Mouse (Mus musculus) neural tube, embryonic 12.5 days (tissue): ENCODE results near the gene Adamts15. TPM values are rescaled to one million over a fixed set of nuclear protein-coding genes. Genes with fewer than 3 reads are reported as not detected.
A peak's percentile ranks its signal among the peaks of the same experiment; 100 is the strongest.

Experiments used
- ATAC-seq: fragments of 200-750 bp; cut with Nextera tagmentation; 2 replicates; pipeline ENCODE4 v1.8.0; 2017; ENCODE audit warnings: low read depth, mild to moderate bottlenecking, moderate TSS enrichment, moderate library complexity; ENCODE audit not compliant: low FRiP score
- H3K27ac ChIP-seq: fragments of 300-500 bp; sonication (generic); 2 replicates; pipeline ENCODE4 v1.5.1; 2016
- H3K27me3 ChIP-seq: fragments of 300-500 bp; sonication (generic); replicated peaks from 2 replicates; pipeline ENCODE4 v1.6.1; 2016; ENCODE audit warnings: mild to moderate bottlenecking
- H3K36me3 ChIP-seq: fragments of 300-500 bp; sonication (generic); 2 replicates; pipeline ENCODE4 v1.6.1; 2016; ENCODE audit warnings: mild to moderate bottlenecking
- H3K4me1 ChIP-seq: fragments of 300-500 bp; sonication (generic); 2 replicates; pipeline ENCODE4 v1.6.1; 2016
- H3K4me2 ChIP-seq: fragments of 300-500 bp; sonication (generic); replicated peaks from 2 replicates; pipeline ENCODE4 v1.6.1; 2016; ENCODE audit warnings: mild to moderate bottlenecking
- H3K4me3 ChIP-seq: fragments of 300-500 bp; sonication (generic); 2 replicates; pipeline ENCODE4 v1.5.1; 2016
- H3K9ac ChIP-seq: fragments of 300-500 bp; sonication (generic); 2 replicates; pipeline ENCODE4 v1.6.1; 2016; ENCODE audit warnings: mild to moderate bottlenecking
- H3K9me3 ChIP-seq: fragments of 300-500 bp; sonication (generic); 2 replicates; pipeline ENCODE4 v1.6.1; 2016; ENCODE audit warnings: mild to moderate bottlenecking
- WGBS: fragments of 180-500 bp; shearing (Covaris S2); methylation state at CpG from one replicate; pipeline ENCODE4 v1.1.7; 2016; 5-methylcytosine and 5-hydroxymethylcytosine counted together
- polyA plus RNA-seq: library from polyadenylated mRNA; unstranded; fragments of >200 nt; fragmentation: Nextera tagmentation; extraction: Ambion mirVana; gene quantifications from 2 replicates; pipeline ENCODE4 v1.2.1, GENCODE M21; 2016

The Adamts15 gene
- polyA plus RNA-seq, 1 experiment from 2014 or later = 8.4 TPM

DNA sequence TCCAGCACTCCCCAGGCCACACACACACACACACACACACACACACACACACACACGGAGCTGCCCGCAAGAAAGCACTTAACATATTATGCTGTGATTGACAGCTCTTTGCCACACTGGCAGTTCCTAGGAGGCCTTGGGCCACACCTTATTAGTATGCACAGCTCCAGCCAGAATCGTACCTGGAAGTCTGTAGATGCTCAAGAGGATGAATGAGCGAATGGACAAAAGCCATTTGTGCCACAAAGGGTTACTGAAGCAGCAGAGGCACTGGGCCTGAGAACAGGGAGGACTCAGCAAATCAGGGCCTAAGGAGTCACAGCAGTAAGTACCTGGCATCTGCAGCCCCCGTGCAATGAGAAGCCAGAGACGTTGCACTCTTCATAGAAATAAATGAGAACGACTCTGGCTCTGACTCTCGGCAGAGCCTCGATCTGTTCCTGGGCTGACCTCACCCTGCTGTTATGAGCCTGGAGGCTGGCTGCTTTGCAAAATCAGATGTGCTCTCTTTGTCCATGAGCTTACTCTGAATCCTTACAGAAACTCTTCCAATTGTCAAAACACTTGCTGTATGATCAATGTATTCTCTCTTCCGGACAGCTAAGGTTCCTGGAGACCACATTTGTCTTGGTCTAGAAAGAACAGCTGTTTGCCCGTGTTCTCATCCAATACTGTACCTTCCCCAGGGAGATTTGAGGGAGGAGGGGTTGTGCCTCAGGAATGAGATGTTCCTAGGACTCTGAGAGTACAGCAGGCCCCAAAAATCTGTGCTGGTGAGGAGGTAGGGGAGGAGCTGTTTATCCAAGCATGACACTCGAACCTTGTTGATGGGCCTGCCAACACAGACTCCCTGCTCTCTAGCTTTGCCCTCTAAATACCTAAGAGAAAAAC lies 3.5 kb downstream of the Adamts15 start:
- H3K4me3 ChIP-seq = no peak overlapping the region
- 62% methylated on average over 12 of the region's 12 CpGs for WGBS
- H3K9me3 ChIP-seq = no peaks in the 10 kb centered on the region
- H3K9ac ChIP-seq = no peak overlapping the region
- no peak overlapping the region for H3K27ac ChIP-seq
- no peak for ATAC-seq
- H3K27me3 ChIP-seq = peaks cover 20% of the 10 kb centered on the region
- peaks cover 16% of the 10 kb centered on the region for H3K4me1 ChIP-seq
- peak overlapping the region; percentile 10; the same call in 1 of the 2 replicates for H3K4me2 ChIP-seq
- no peaks in the 10 kb centered on the region for H3K36me3 ChIP-seq

DNA sequence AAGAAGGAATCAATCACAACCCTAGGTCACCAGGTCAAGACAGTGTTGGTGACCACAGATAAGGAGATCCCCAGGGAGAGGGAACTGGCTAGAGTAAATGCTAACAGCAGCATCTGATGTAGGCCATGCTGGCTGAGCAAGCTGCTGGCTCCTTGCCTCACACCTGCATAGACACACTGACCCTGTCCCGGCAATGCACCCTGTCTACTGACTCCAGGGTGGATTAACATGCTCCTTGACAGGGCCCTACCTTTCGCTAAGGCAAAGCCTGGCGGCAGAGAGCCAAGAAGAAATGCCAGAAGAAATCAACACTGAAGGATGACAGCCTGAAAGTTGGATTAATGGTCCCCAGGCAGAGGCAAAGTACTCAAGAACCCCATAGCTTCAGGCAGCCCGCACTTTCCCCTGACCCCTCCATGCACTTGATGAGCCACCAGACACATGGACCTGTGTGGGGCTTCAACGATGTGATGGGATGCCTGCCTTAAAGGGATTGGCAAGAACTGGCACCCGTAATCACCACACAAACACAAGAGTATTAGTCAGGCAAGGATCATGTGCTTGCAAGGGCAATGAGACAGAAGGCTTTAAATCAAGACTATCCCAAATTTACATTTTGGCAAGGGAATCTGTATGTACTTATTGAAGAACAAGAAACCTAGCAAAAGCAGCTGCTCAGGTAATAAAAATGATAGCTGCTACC lies 5.8 kb downstream of the Adamts15 start:
- ATAC-seq = no peak
- Histone ChIP-seq H3K4me1 (peaks cover 8% of the 10 kb centered on the region), H3K4me2 (no peak overlapping the region), H3K4me3 (no peak overlapping the region), H3K36me3 (no peaks in the 10 kb centered on the region), H3K9me3 (no peaks in the 10 kb centered on the region), H3K27me3 (peaks cover 8% of the 10 kb centered on the region), H3K27ac (no peak overlapping the region), H3K9ac (no peak overlapping the region)
- WGBS = 89% methylated on average over 6 of the region's 6 CpGs

DNA sequence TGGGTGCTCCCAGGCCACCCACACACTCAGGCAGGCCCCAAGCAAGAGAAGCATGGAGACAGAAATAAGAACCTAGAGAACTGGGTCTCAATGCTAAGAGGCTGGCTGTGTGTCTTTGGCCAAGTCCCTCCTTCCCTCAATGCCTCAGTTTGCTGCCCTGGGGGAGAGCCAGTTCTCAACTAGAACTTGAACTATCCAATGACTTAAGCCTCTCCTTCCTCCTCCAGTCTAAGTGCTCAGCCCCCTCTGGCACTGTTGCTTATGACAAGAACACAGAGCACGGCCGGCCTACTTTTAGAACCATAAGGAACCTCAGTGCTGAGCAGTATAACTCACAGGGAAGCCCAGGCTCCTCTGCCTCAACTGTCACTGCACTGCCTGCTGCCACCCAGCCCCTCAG lies 8.0 kb downstream of the Adamts15 start:
- Histone ChIP-seq H3K36me3 (no peaks in the 10 kb centered on the region), H3K4me1 (0 out of 2 replicates have a peak, but pooled peaks cover 4% of the 10 kb centered on the region), H3K27me3 (no peaks in the 10 kb centered on the region; the same call in 1 of the 2 replicates), H3K4me2 (no peak overlapping the region), H3K27ac (no peak overlapping the region), H3K9me3 (no peaks in the 10 kb centered on the region), H3K9ac (no peak overlapping the region), H3K4me3 (no peak overlapping the region)
- ATAC-seq = no peak
- 91% methylated on average over 2 of the region's 2 CpGs for WGBS

DNA sequence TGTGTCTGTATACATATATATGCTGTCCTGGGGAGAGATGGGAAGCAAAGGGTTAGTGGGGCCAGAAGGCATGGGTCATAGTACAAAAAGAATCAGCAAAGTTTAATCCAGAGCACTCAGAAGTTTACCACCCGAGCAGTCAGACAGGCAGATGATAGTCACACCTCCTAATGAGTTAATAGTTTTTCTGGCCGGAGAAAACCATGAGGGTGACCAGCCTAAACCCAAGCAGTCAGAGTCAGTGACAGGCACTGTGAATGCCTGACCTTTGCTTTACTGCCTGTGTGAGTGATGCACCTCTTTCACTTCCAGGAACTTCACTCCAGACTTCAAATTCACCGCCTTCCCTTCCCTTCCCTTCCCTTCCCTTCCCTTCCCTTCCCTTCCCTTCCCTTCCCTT lies 8.8 kb downstream of the Adamts15 start:
- no peaks in the 10 kb centered on the region; the same call in 1 of the 2 replicates for H3K27me3 ChIP-seq
- no peaks in the 10 kb centered on the region for H3K9me3 ChIP-seq
- H3K4me3 ChIP-seq = no peak overlapping the region
- WGBS = 55% methylated on average over 3 of the region's 3 CpGs
- no peaks in the 10 kb centered on the region for H3K36me3 ChIP-seq
- no peak overlapping the region for H3K4me2 ChIP-seq
- ATAC-seq = no peak
- 0 out of 2 replicates have a peak, but pooled peaks cover 1% of the 10 kb centered on the region for H3K4me1 ChIP-seq
- no peak overlapping the region for H3K27ac ChIP-seq
- H3K9ac ChIP-seq = no peak overlapping the region

DNA sequence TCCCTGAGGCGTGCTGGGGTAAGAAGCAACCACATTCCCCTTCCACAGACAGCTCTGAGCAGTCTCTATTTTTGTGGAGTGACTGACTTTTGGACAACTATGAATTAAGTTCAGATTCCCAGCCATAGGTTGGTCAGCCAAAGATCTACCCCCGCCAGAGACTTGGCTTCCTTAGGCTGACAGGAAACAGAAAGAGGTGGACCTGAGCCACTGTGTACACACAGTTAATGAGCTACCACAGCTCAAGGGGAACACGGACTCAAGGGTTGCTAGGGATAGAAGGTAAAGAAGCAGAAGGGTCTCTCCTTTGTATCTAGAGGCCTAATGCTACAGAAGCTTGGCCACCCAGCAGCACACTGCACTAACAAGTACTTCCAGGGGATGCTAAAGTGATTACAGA lies 10.1 kb downstream of the Adamts15 start:
- no peak for ATAC-seq
- no peaks in the 10 kb centered on the region; the same call in 1 of the 2 replicates for H3K27me3 ChIP-seq
- no peak overlapping the region for H3K4me2 ChIP-seq
- H3K4me1 ChIP-seq = no peaks in the 10 kb centered on the region
- H3K9ac ChIP-seq = no peak overlapping the region
- H3K9me3 ChIP-seq = no peaks in the 10 kb centered on the region
- H3K27ac ChIP-seq = no peak overlapping the region
- 85% methylated on average over 3 of the region's 3 CpGs for WGBS
- H3K36me3 ChIP-seq = no peaks in the 10 kb centered on the region
- H3K4me3 ChIP-seq = no peak overlapping the region

DNA sequence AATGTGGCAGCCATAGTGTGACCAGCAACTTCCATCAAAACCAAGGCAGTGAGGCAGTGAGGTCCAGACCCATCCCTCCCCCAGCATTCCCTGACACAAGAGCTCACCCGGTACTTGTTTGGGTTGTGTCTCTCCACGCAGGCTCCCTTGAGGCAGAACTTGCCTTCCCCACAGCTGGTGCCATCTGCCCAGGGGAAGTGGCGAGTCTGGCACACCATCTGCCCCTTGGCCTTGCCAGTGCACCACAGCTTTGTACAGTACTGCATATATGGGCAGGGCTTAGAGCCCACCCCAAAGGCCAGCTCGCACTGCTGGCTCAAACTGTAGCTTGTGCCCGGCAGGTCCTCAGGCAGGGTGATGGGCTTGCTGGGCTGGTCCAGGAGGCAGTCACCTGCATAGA lies 11.8 kb downstream of the Adamts15 start:
- H3K27ac ChIP-seq = no peak overlapping the region
- H3K9me3 ChIP-seq = no peaks in the 10 kb centered on the region
- 84% methylated on average over 5 of the region's 5 CpGs for WGBS
- no peaks in the 10 kb centered on the region for H3K36me3 ChIP-seq
- no peak overlapping the region for H3K9ac ChIP-seq
- no peaks in the 10 kb centered on the region; the same call in 1 of the 2 replicates for H3K27me3 ChIP-seq
- no peak overlapping the region for H3K4me3 ChIP-seq
- no peak overlapping the region for H3K4me2 ChIP-seq
- peak; percentile 17; the same call in 1 of the 2 replicates for ATAC-seq
- H3K4me1 ChIP-seq = no peaks in the 10 kb centered on the region

DNA sequence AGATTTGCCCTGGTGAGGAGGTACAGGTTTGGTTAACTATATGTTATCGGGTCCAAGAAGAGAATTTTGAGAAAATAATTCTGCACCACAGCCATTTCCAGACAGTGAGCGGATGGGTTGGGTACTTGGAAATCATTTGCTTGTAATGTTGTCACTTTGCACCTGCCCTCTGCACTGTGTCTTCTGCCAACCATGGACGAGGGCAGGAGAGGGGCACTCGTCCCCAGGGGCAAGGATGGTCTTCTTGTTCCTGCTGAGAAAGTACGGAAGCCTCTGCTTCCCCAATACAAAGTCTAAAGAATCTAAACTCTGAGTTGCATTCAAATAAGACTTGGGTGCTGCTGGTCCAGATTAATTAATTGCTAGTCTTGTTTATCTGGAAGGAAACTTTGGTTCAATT lies 13.3 kb downstream of the Adamts15 start:
- no peak overlapping the region for H3K27ac ChIP-seq
- no peaks in the 10 kb centered on the region for H3K36me3 ChIP-seq
- no peak for ATAC-seq
- no peaks in the 10 kb centered on the region for H3K27me3 ChIP-seq
- WGBS = 86% methylated on average over 5 of the region's 5 CpGs
- no peak overlapping the region for H3K4me3 ChIP-seq
- H3K4me2 ChIP-seq = no peak overlapping the region
- no peak overlapping the region for H3K9ac ChIP-seq
- no peaks in the 10 kb centered on the region for H3K9me3 ChIP-seq
- H3K4me1 ChIP-seq = no peaks in the 10 kb centered on the region

DNA sequence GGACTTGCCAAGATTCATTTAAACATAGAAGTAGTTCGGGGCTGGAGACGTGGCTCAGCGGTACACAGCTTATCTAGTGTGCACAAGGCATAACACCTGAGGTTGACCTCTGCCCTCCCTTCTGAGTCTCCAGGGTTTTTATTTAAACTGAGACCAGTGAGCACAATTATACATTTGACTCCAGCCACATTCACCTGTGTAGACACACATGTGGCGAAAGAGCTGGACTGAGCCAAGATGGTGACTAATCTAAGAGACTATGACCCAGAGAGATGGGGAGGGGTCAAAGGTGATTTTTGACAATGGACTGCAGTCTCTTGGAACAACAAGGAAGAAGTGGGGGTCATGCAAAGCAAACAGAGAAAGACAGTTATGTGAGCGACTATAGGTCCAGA lies 14.0 kb downstream of the Adamts15 start:
- H3K4me1 ChIP-seq = no peaks in the 10 kb centered on the region
- no peaks in the 10 kb centered on the region for H3K27me3 ChIP-seq
- no peak overlapping the region for H3K4me3 ChIP-seq
- H3K4me2 ChIP-seq = no peak overlapping the region
- no peak overlapping the region for H3K27ac ChIP-seq
- 88% methylated on average over 5 of the region's 5 CpGs for WGBS
- H3K9me3 ChIP-seq = no peaks in the 10 kb centered on the region
- no peak overlapping the region for H3K9ac ChIP-seq
- no peaks in the 10 kb centered on the region for H3K36me3 ChIP-seq
- no peak for ATAC-seq

DNA sequence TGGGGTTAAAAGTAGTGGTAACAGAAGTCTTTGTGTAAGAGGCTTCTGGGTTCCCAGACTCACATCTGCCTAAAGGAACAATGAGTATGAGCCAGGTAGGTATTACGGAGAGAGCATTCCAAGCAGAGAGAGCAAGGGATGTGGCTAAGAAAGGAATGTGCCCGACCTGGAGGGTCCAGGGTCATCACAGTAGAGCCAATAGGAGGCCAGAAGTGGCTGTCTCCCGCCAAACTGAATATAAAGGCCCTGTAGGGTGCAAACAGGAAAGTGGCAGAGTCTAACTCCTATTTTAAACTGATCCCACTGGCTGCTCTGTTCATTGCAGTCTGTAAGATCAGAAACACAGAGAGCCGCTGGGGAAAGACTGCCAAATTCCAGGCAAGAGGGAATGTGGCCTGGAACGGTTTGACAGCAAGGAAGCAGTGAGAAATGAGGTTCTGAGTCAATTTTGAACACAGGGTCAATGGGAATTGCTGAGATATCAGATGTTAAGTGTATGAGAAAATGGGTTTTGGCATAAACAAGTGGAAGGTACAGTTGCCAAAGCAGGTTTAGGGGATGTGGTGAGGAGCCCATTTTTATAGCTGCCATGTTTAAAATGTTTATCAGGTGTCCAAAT lies 14.5 kb downstream of the Adamts15 start:
- no peaks in the 10 kb centered on the region for H3K27me3 ChIP-seq
- ATAC-seq = no peak
- 61% methylated on average over 5 of the region's 5 CpGs for WGBS

DNA sequence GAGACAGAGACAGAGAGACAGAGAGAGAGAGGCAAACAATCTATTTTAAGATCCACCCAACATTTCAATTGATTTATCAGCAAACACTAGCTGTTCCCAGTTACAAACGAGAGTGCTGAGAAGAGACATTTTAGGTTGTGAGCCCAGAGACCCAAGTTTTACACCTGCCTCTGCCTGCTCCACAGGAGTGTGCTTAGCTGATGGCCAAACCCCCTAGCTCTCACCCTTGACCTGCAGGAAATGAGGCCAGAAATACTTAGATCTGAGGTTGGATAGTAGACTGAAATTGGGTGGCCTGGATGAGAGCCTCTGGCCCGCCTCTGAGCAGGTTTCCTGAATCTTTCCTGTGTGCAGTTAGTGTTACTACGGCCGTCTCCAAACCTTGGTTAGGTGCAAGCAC lies 15.8 kb downstream of the Adamts15 start:
- Histone ChIP-seq H3K4me3 (no peak overlapping the region), H3K4me1 (no peaks in the 10 kb centered on the region), H3K27ac (no peak overlapping the region), H3K9ac (no peak overlapping the region), H3K9me3 (no peaks in the 10 kb centered on the region), H3K4me2 (no peak overlapping the region), H3K27me3 (no peaks in the 10 kb centered on the region), H3K36me3 (peaks cover 6% of the 10 kb centered on the region; the same call in 1 of the 2 replicates)
- 88% methylated on average over 4 of the region's 4 CpGs for WGBS
- no peak for ATAC-seq

More for the DNA sequence above, 14.5 kb downstream of the Adamts15 start:
- Histone ChIP-seq H3K9me3 (no peaks in the 10 kb centered on the region), H3K4me1 (no peaks in the 10 kb centered on the region), H3K36me3 (no peaks in the 10 kb centered on the region), H3K4me2 (no peak overlapping the region), H3K9ac (no peak overlapping the region), H3K27ac (no peak overlapping the region), H3K4me3 (no peak overlapping the region)

DNA sequence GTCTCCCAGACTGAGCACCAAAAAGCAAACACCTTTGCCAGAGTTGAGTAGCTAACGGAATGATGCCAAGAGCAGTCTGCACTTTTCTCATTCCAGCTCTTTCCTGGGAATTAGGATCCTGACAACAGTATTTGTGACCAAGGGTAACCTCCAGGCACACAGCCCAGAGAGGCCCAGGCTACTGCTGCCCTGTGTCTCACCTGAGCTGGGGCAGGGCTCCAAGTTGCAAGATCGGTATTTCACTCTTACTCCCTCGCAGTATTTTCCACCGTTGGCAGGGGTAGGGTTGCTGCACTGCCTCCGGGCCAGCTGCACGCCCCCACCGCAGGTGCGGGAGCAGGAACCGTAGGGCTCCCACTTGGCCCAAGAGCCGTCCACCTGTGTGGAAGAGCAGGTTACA lies 16.4 kb downstream of the Adamts15 start:
- H3K36me3 ChIP-seq = peaks cover 8% of the 10 kb centered on the region; the same call in 1 of the 2 replicates
- H3K27me3 ChIP-seq = no peaks in the 10 kb centered on the region
- H3K9ac ChIP-seq = no peak overlapping the region
- H3K27ac ChIP-seq = no peak overlapping the region
- no peak overlapping the region for H3K4me2 ChIP-seq
- no peaks in the 10 kb centered on the region for H3K9me3 ChIP-seq
- no peaks in the 10 kb centered on the region for H3K4me1 ChIP-seq
- 92% methylated on average over 10 of the region's 10 CpGs for WGBS
- no peak for ATAC-seq
- H3K4me3 ChIP-seq = no peak overlapping the region

DNA sequence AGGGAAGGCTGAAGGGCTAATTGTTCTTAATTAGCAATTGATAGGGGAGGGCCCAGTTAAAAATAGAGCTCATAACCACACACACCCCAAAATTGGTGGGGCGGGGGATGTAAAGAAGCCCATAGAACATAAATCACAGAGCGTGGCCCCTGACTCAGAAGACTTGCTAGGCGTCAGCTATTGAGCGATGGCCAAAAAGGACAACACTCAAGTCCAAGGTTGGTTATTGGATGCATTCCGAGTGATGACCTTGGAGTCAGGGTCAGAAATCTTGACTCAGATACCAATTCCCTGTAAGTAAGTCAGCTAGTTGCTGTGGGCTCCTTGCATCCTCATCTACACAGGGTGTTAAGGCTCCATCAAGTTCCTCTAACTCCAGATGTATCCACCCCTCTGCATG lies 19.0 kb downstream of the Adamts15 start:
- no peak overlapping the region for H3K27ac ChIP-seq
- H3K9me3 ChIP-seq = no peaks in the 10 kb centered on the region
- H3K27me3 ChIP-seq = no peaks in the 10 kb centered on the region
- H3K4me3 ChIP-seq = no peak overlapping the region
- peaks cover 8% of the 10 kb centered on the region; the same call in 1 of the 2 replicates for H3K36me3 ChIP-seq
- no peak overlapping the region for H3K9ac ChIP-seq
- no peak for ATAC-seq
- H3K4me2 ChIP-seq = no peak overlapping the region
- 91% methylated on average over 5 of the region's 5 CpGs for WGBS
- no peaks in the 10 kb centered on the region for H3K4me1 ChIP-seq
